Mouse (Mus musculus) frontal cortex, adult (tissue): ENCODE data around the gene Ak7.

ENCODE experiments used
- ATAC-seq: cut with Nextera tagmentation; 2 replicates; pipeline ENCODE4 v1.9.2; 2017; ENCODE audit warnings: mild to moderate bottlenecking, moderate library complexity, mixed read lengths; ENCODE audit not compliant: low TSS enrichment

The Ak7 gene

GRCm38 (mm10) chr12:105727964-105728363 is 22.2 kb downstream of the Ak7 start:
- ATAC-seq: no peak

- ATAC-seq: no peak
Observed at GRCm38 (mm10) chr12:105730851-105731460, 25.2 kb downstream of the Ak7 start.

GRCm38 (mm10) chr12:105733370-105734159 is 27.8 kb downstream of the Ak7 start:
- ATAC-seq: no peak

- no peak for ATAC-seq
Observed at GRCm38 (mm10) chr12:105735226-105735888, 29.6 kb downstream of the Ak7 start.

GRCm38 (mm10) chr12:105735889-105736251 is 30.1 kb downstream of the Ak7 start:
- no peak for ATAC-seq

GRCm38 (mm10) chr12:105738316-105739096 is 32.7 kb downstream of the Ak7 start:
- no peak for ATAC-seq

GRCm38 (mm10) chr12:105739656-105740055 is 33.9 kb downstream of the Ak7 start:
- ATAC-seq: no peak

GRCm38 (mm10) chr12:105748114-105748513 is 42.3 kb downstream of the Ak7 start:
- no peak for ATAC-seq

DNA sequence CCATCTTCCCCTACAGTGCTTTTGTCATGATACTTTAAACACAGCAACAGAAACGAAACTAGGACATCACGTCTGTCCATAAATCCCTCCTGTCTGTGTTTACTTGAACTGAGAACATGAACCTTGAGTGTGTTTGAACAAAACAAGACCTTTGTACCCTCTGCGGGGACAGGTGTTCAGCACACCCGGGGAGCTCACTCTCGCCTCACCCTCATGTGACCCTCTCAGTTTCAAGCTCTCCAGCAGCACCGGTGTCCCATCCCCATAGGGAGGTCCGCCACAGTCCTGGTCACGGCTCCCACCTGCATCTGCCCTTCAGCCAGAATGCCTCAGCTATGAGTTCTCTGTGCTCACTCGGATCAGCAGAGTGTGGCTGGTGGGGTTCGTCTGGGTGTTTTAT is 48.0 kb downstream of the Ak7 start:
- no peak for ATAC-seq

- ATAC-seq: no peak
Observed at GRCm38 (mm10) chr12:105757816-105758497, 52.2 kb downstream of the Ak7 start.

- no peak for ATAC-seq
Observed at GRCm38 (mm10) chr12:105758911-105759310, 53.1 kb downstream of the Ak7 start.

GRCm38 (mm10) chr12:105759849-105760478 is 54.2 kb downstream of the Ak7 start:
- no peak for ATAC-seq

DNA sequence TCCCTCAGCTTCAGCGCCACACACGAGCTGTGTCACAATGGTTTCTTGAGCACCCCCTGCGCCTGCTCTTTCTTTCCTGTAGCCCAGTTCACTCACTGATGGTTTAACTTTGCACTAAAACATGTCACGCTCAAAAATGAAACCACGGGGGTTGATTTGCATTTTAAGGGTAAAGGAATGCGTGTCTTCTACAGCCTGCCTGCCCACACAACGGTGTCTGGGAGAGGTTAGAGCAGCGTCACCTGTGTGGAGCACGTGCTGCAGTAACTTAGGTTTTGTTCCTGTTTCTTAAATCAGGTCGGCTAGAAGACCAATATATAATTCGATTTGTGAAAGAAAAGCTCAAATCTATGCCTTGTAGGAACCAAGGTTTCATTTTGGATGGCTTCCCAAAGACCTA is 55.4 kb downstream of the Ak7 start:
- ATAC-seq: no peak

DNA sequence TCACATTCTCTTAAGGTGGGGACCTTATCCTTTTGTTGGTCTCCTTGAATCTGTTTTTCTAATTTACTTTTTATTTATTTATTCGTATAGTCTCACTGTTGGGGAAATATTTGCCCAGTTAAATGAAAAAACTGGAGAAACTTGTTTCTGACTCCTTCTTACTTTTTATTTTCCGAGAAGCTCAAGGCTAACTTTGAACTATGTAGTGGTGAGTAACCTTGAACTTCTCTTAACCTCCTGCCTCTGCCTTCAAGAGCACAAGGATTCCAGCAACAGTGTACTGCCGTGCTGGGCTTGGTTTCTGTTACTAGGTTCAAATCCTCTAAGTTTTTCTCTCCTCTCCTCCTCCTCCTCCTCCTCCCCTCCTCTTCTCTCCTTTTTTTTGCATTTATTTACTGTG is 55.9 kb downstream of the Ak7 start:
- ATAC-seq: no peak

DNA sequence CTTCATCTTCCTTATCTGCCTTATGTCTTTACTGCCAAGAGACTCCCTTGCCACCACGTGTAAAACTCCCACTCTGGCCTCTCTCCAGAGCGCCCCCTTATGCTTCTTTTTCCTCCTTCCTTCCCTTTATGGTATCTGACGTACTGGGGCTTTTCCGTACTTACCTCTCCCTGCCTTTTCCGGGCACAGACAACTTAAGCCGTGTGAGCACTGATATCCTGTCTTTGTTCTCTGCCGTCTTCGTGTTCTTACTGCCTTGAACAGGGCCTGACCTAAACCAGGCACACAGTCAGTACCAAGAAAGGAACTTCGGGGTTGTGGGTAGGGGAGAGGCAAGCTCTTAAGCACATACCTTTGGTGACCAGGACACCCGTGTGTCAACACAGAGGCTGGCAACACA is 63.9 kb downstream of the Ak7 start:
- no peak for ATAC-seq

GRCm38 (mm10) chr12:105774871-105775270 is 69.1 kb downstream of the Ak7 start:
- no peak for ATAC-seq

DNA sequence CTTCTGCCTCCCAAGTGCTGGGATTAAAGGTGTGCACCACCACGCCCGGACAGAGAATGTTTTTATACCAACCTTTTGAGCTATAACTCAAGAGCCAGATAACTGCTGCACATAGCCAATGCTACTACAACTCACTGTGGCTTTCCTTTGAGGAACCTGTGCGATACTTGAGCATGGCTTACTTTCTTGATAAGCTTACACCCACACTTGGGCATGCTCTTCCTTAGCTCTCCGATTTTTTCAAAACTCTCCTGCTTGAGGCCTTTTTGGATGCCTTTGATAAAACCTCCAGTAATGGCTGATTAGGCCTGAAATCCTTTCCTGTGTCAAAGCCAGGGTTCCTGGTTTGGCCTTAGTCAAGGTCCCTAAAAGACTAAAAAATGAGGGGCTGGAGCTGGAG is 71.9 kb downstream of the Ak7 start:
- ATAC-seq: no peak

GRCm38 (mm10) chr12:105784196-105784999 is 78.6 kb downstream of the Ak7 start, which contains the start of gene Papola:
Gene Papola (plus strand): TSS chr12:105784694.
- ATAC-seq: peak; percentile 87

DNA sequence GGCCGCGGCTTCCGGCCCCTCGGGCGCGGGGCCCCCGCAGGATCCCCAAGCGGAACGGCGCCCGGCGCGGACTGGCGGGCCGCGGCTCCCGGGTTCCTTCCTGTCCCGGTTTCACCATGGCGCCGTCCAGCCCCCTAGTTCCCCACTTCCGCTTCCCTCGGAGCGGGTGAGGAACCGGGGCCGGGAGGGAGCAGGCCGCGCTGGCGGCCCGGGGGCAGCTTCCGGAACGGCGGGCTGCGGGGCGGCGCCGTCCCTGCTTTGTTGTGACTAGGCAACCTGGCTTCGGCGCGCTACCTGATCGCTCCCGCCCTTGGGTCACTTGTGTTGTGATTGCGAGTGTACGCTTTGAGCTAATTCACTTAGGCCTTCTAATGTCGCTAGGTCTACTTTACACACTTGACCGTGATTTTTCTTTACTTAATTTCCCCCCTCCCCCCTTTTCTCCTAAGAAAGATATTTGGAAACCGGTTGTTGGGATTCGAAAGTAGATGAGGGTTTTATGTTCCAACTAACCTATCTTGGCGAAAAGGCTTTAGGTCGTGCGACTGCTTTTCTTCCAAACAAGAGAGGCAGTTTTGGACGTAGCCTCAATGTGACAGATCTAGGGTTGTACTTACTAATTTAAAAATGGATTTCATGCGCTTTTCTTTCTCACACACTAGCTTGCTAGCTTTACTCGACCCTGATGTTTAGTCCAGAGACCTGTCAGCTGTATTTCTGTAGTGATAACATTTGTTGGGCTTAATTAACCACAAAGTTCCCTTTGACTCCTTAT is 79.4 kb downstream of the Ak7 start:
- ATAC-seq: peak; percentile 58
